Comparison of ENCODE assay signal across 29 mouse cellular contexts in the genomic region with DNA sequence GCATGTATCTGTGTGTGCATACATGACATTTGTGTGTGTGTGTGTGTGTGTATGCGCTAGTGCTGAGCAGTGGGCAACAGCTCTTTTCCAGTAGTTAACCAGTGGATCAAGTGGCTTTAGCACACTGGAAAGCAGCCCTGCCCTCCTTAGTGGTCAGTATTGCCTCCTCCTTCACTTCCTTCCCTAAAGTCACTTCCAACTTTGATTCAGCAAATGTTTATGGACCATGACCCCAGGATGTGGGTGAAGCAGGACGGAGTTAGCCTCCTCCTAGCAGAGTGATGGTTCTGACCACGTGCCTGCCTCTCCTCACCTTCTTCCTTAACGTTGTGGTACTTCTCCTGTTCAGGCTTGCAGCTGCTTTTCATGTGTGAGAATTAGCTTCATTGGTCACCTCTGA. TPM values are rescaled to one million over a fixed set of nuclear protein-coding genes. Genes with fewer than 3 reads are reported as not detected.
"Had no signal": no experiment of that assay in that cellular context is flagged by ENCODE, and none has a peak within 500 bp of the region (broad histone marks: within the 10 kb centered on the region; RNA-seq: fewer than 3 reads in every experiment).

No protein-coding gene starts in this region.

- DNase-seq: gastrocnemius, adult 2 months; gastrocnemius, postnatal 10 days; gastrocnemius, postnatal 25 days; heart, adult 2 months; heart, postnatal 10 days; heart, postnatal 4 days; kidney, adult 11 months; kidney, adult 2 months; kidney, adult 9 months; kidney, postnatal 14 days; kidney, postnatal 36 days; liver; liver, embryonic 13.5 days had no signal

- H3K9ac ChIP-seq: hindbrain, embryonic 12.5 days; hindbrain, embryonic 14.5 days; intestine, embryonic 15.5 days; kidney, embryonic 15.5 days; limb, embryonic 12.5 days; liver, embryonic 13.5 days; liver, embryonic 15.5 days had no signal

- H3K4me3 ChIP-seq: gastrocnemius, adult 2 months; heart, adult 2 months; hindbrain, embryonic 10.5 days; hindbrain, embryonic 12.5 days; intestine, embryonic 15.5 days; kidney, embryonic 15.5 days; left cerebral cortex, adult 2 months; limb, embryonic 10.5 days; limb, embryonic 12.5 days; liver, embryonic 13.5 days; liver, embryonic 15.5 days had no signal

- H3K4me1 ChIP-seq: hindbrain, embryonic 10.5 days; hindbrain, embryonic 12.5 days; intestine, embryonic 15.5 days; kidney, embryonic 15.5 days; limb, embryonic 10.5 days; limb, embryonic 12.5 days; liver, embryonic 15.5 days had no signal

- H3K4me2 ChIP-seq: heart, embryonic 11.5 days; hindbrain, embryonic 12.5 days; hindbrain, embryonic 14.5 days; intestine, embryonic 15.5 days; kidney, embryonic 15.5 days; limb, embryonic 12.5 days; liver, embryonic 11.5 days; liver, embryonic 13.5 days; liver, embryonic 15.5 days had no signal

- H3K27me3 ChIP-seq: hindbrain, embryonic 12.5 days; intestine, embryonic 15.5 days; kidney, embryonic 15.5 days; limb, embryonic 12.5 days; liver, embryonic 13.5 days; liver, embryonic 15.5 days had no signal

- H3K27ac ChIP-seq: gastrocnemius, adult 2 months; heart, adult 2 months; hindbrain, embryonic 10.5 days; hindbrain, embryonic 12.5 days; hindbrain, embryonic 14.5 days; intestine, embryonic 15.5 days; kidney, embryonic 15.5 days; kidney, postnatal 0 days; left cerebral cortex, adult 2 months; limb, embryonic 10.5 days; limb, embryonic 12.5 days; liver, embryonic 13.5 days; liver, embryonic 15.5 days had no signal

- ATAC-seq: hindbrain, embryonic 16.5 days; inflammation-experienced regulatory T-cells, adult 6 months; intestine, embryonic 15.5 days had no signal

- H3K9me3 ChIP-seq: hindbrain, embryonic 12.5 days; intestine, embryonic 15.5 days; limb, embryonic 10.5 days; limb, embryonic 12.5 days; liver, embryonic 13.5 days; liver, embryonic 15.5 days had no signal

RNA-seq across cellular contexts. Expression of a gene that starts 23.0 kb away (rescaled TPM):
- total RNA-seq: granulocyte monocyte progenitor cell, adult 5-6 weeks; heart, postnatal 4 days; layer of hippocampus, postnatal 10 days had no signal
- polyA plus RNA-seq: kidney, embryonic 15.5 days; kidney, postnatal 0 days; liver, embryonic 11.5 days; liver, embryonic 13.5 days; liver, embryonic 15.5 days had no signal

RNA-seq across cellular contexts. Expression of a gene that starts 57.0 kb away (rescaled TPM):
- total RNA-seq: granulocyte monocyte progenitor cell, adult 5-6 weeks had no signal
